Mouse (Mus musculus): ENCODE data around the gene Snx21. TPM values are rescaled to one million over a fixed set of nuclear protein-coding genes. Genes with fewer than 3 reads are reported as not detected.
A peak's percentile ranks its signal among the peaks of the same experiment; 100 is the strongest.

Snx21 gene
- total RNA-seq, 2 experiments from 2014 or later, result 29.2 to 35.3 TPM

GRCm38 (mm10) chr2:164827146-164827850 is 41.7 kb downstream of the Snx21 start:
- no peak for DNase-seq

GRCm38 (mm10) chr2:164828437-164828836 is 42.8 kb downstream of the Snx21 start, which contains the start of gene Spata25:
Gene Spata25 (minus strand): TSS chr2:164828537.
- DNase-seq, result no peak

GRCm38 (mm10) chr2:164829090-164829489 is 43.5 kb downstream of the Snx21 start:
- DNase-seq, result no peak

DNA sequence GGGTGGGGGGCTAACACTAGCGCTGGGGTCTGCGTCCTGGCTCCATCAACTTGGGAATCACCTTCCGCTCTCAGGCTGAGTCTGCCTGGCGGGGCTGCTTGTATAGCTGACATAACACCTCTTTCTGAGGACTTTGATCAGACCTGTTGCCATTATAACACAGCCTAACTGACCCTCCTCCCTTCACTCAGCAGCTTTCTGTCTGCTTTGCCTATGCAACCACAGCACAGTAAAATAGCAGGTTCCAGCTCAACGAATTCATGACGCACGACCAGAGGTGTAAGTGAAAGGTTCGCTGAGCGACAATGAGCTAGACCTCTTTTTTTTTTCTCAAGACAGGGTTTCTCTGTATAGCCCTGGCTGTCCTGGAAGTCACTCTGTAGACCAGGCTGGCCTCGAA is 45.4 kb downstream of the Snx21 start:
- no peak for DNase-seq

GRCm38 (mm10) chr2:164832032-164832747 is 46.6 kb downstream of the Snx21 start:
- DNase-seq, result no peak

GRCm38 (mm10) chr2:164832748-164833301 is 47.2 kb downstream of the Snx21 start, which contains the start of gene Ctsa:
Gene Ctsa (plus strand): TSS chr2:164832873.
- DNase-seq, result peak; percentile 85 to 86

GRCm38 (mm10) chr2:164833314-164833959 is 47.8 kb downstream of the Snx21 start, which contains the start of gene Neurl2:
Gene Neurl2 (minus strand): TSS chr2:164833456.
- peak; percentile 88 to 91 for DNase-seq

DNA sequence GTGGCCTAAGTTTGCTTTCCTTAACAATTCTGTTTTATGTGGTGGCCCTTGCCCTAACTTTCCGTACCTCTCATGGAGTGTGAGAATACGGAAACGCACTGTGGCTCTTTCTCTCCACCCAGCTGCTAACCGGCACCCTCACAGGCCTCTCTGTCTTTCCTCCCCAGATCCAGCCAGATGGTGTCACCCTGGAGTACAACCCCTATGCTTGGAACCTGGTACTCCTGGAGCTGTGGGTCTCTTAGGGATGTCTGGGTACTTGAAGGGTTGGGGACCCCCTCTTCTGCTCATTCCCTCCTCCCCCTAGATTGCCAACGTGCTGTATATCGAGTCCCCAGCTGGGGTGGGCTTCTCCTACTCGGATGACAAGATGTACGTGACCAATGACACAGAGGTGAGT is 48.9 kb downstream of the Snx21 start:
- peak in 1 of 2 experiments; percentile 24 for DNase-seq

- no peak for DNase-seq
Observed at GRCm38 (mm10) chr2:164835164-164835563, 49.5 kb downstream of the Snx21 start.

Other genes starting within 250 kb of the Snx21 start
- not detected for gene Wfdc2, start 223.4 kb upstream of the Snx21 start, total RNA-seq (2021)
- not detected for gene Spint3, start 212.4 kb upstream of the Snx21 start, total RNA-seq (2021)
- gene Wfdc6a, start 200.4 kb upstream of the Snx21 start, total RNA-seq (2021), result under 1 TPM in 1 of 2 experiments, not detected in 1; 0.40 TPM
- gene Eppin, start 192.2 kb upstream of the Snx21 start, total RNA-seq (2021), result not detected
- not detected for gene Wfdc6b, start 172.3 kb upstream of the Snx21 start, total RNA-seq (2021)
- gene Wfdc8, start 172.2 kb upstream of the Snx21 start, total RNA-seq (2021), result not detected
- not detected for gene Wfdc16, start 147.0 kb upstream of the Snx21 start, total RNA-seq (2021)
- gene Wfdc10, start 129.8 kb upstream of the Snx21 start, total RNA-seq (2021), result not detected
- gene Wfdc9, start 129.2 kb upstream of the Snx21 start, total RNA-seq (2021), result not detected
- not detected for gene Wfdc11, start 111.7 kb upstream of the Snx21 start, total RNA-seq (2021)
- not detected for gene Wfdc13, start 100.7 kb upstream of the Snx21 start, total RNA-seq (2021)
- not detected for gene Spint4, start 87.3 kb upstream of the Snx21 start, total RNA-seq (2021)
- not detected for gene Spint5, start 70.5 kb upstream of the Snx21 start, total RNA-seq (2021)
- under 1 TPM; 0.26 to 0.36 TPM for gene Wfdc3, start 39.9 kb upstream of the Snx21 start, total RNA-seq (2021)
- gene Dnttip1, start 39.8 kb upstream of the Snx21 start, total RNA-seq (2021), result 10 to 100 TPM; 39.8 to 44.2 TPM
- gene Ube2c, start 15.9 kb upstream of the Snx21 start, total RNA-seq (2021), result 10 to 100 TPM in 1 of 2 experiments, 1 to 10 TPM in 1; 7.0 to 10.4 TPM
- gene Tnnc2, start 5.9 kb upstream of the Snx21 start, total RNA-seq (2021), result under 1 TPM in 1 of 2 experiments, not detected in 1; 0.53 TPM
- gene Acot8, start 19.1 kb downstream of the Snx21 start, total RNA-seq (2021), result 10 to 100 TPM; 31.5 to 33.6 TPM
- gene Zswim3, start 19.3 kb downstream of the Snx21 start, total RNA-seq (2021), result 1 to 10 TPM; 4.0 to 4.7 TPM
- 10 to 100 TPM in 1 of 2 experiments, 1 to 10 TPM in 1; 9.3 to 10.2 TPM for gene Zswim1, start 36.9 kb downstream of the Snx21 start, total RNA-seq (2021)
- not detected for gene Spata25, start 42.7 kb downstream of the Snx21 start, total RNA-seq (2021)
- 100 to 1,000 TPM; 105 to 112 TPM for gene Ctsa, start 47.0 kb downstream of the Snx21 start, total RNA-seq (2021)
- 1 to 10 TPM; 2.1 to 2.5 TPM for gene Neurl2, start 47.6 kb downstream of the Snx21 start, total RNA-seq (2021)
- 10 to 100 TPM; 21.1 to 34.7 TPM for gene Pltp, start 71.9 kb downstream of the Snx21 start, total RNA-seq (2021)
- gene Pcif1, start 93.5 kb downstream of the Snx21 start, total RNA-seq (2021), result 10 to 100 TPM; 45.4 to 53.9 TPM
- 10 to 100 TPM; 14.8 to 18.3 TPM for gene Zfp335, start 125.9 kb downstream of the Snx21 start, total RNA-seq (2021)
- under 1 TPM; 0.56 to 0.60 TPM for gene Mmp9, start 155.0 kb downstream of the Snx21 start, total RNA-seq (2021)
- gene Slc12a5, start 175.0 kb downstream of the Snx21 start, total RNA-seq (2021), result 1 to 10 TPM; 4.3 to 7.9 TPM
- 10 to 100 TPM; 28.9 to 36.0 TPM for gene Ncoa5, start 249.0 kb downstream of the Snx21 start, total RNA-seq (2021)